Comparison of ENCODE assay signal across 8 mouse cellular contexts in the genomic region with DNA sequence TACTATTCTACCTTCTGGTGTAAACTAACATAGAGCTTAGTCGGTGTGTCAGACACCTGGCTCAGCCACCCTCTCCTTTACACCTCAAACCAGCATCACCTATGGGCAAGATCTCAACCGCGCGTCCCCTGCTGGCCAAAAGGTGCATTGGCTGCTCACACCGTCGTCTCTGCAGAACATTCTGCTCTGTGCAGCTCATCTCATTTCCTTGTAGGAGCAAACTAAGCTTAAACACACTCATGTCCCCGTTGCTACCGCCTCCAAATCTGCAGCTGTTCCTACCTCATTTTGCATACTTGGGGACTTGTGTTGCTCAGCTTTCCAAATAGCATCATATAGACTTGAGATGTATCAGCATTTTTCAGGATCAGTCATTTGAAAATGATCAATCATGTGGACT. TPM values are rescaled to one million over a fixed set of nuclear protein-coding genes. Genes with fewer than 3 reads are reported as not detected.
DNase-seq lines count a peak whose midpoint lies in the region; TF ChIP-seq lines count a peak whose summit lies in the region.

No protein-coding gene starts in this region.

- TF ChIP-seq CTCF in gastrocnemius, adult 2 months (IDR thresholded peaks at IDR 0.05): peak; percentile 63
- TF ChIP-seq CTCF in testis, adult 2 months (IDR thresholded peaks at IDR 0.05; ENCODE audit: control insufficient read depth, insufficient read depth, insufficient replicate concordance, low read depth, low read length): peak; percentile 73; the same call in 1 of the 2 replicates
- peak; percentile 95 for TF ChIP-seq CTCF in liver, adult 2 months (IDR thresholded peaks at IDR 0.05; ENCODE audit: low read depth, low read length)

- no peaks in the 10 kb centered on the region for H3K27me3 ChIP-seq in testis, adult 2 months (ENCODE audit: control insufficient read depth, insufficient read depth, low read length)
- no peaks in the 10 kb centered on the region for H3K27me3 ChIP-seq in embryonic facial prominence, embryonic 10.5 days (replicated peaks; ENCODE audit: low read depth, poor library complexity, severe bottlenecking)
- H3K27me3 ChIP-seq in liver, adult 2 months (ENCODE audit: control insufficient read depth, insufficient read depth, low read length): no peaks in the 10 kb centered on the region

- H3K4me3 ChIP-seq in gastrocnemius, adult 2 months: no peak overlapping the region
- no peak overlapping the region for H3K4me3 ChIP-seq in testis, adult 2 months (ENCODE audit: control insufficient read depth, low read depth, low read length)
- no peak overlapping the region for H3K4me3 ChIP-seq in embryonic facial prominence, embryonic 10.5 days
- no peak overlapping the region for H3K4me3 ChIP-seq in liver, adult 2 months (ENCODE audit: insufficient read depth, low read depth, low read length)

- no peaks in the 10 kb centered on the region; the same call in none of the 2 replicates for H3K36me3 ChIP-seq in testis, adult 2 months (ENCODE audit: control insufficient read depth, insufficient read depth, low read length)
- H3K36me3 ChIP-seq in embryonic facial prominence, embryonic 10.5 days (replicated peaks): peaks cover 88% of the 10 kb centered on the region
- H3K36me3 ChIP-seq in liver, adult 2 months (ENCODE audit: control insufficient read depth, insufficient read depth, low read length): no peaks in the 10 kb centered on the region; the same call in 1 of the 2 replicates

- H3K4me1 ChIP-seq in testis, adult 2 months (ENCODE audit: control insufficient read depth, insufficient read depth, low read length): no peaks in the 10 kb centered on the region
- no peaks in the 10 kb centered on the region for H3K4me1 ChIP-seq in embryonic facial prominence, embryonic 10.5 days
- peaks cover 1% of the 10 kb centered on the region; the same call in 1 of the 2 replicates for H3K4me1 ChIP-seq in liver, adult 2 months (ENCODE audit: control insufficient read depth, insufficient read depth, low read length)

- no peak overlapping the region for H3K27ac ChIP-seq in gastrocnemius, adult 2 months
- H3K27ac ChIP-seq in testis, adult 2 months (ENCODE audit: control insufficient read depth, insufficient read depth, low read depth, low read length): no peak overlapping the region
- H3K27ac ChIP-seq in embryonic facial prominence, embryonic 10.5 days (replicated peaks): no peak overlapping the region
- H3K27ac ChIP-seq in liver, adult 2 months (replicated peaks; ENCODE audit: insufficient read depth, low read depth, low read length): no peak overlapping the region

- DNase-seq in gastrocnemius, adult 2 months: no peak
- no peak for DNase-seq in gastrocnemius, postnatal 36 days
- DNase-seq in testis, postnatal 14 days (ENCODE audit: low spot score): no peak
- DNase-seq in embryonic facial prominence, embryonic 10.5 days (ENCODE audit: low spot score): peak; percentile 57
- no peak for DNase-seq in liver, adult 2 months (ENCODE audit: extremely low read depth, low read depth, low spot score)
- peak; percentile 60 for DNase-seq in telencephalon, adult 2 months (ENCODE audit: low read depth, low spot score)
- no peak for DNase-seq in urinary bladder, postnatal 10 days (ENCODE audit: low spot score)

- no peaks in the 10 kb centered on the region for H3K79me2 ChIP-seq in liver, adult 2 months (ENCODE audit: control insufficient read depth, insufficient read depth, low read length)

- intact Hi-C loops in gastrocnemius, adult 2 months (cut with DNase I): no loop called here
- intact Hi-C loops in gastrocnemius, postnatal 36 days (cut with DNase I): no loop called here

- no peak overlapping the region for H3K9ac ChIP-seq in liver, adult 2 months (ENCODE audit: low read depth, low read length)

- WGBS in embryonic facial prominence, embryonic 10.5 days: 18% methylated on average over 8 of the region's 8 CpGs
- 23% methylated on average over 8 of the region's 8 CpGs for WGBS in liver, adult 2 months

- TF ChIP-seq POLR2A in testis, adult 2 months (IDR thresholded peaks at IDR 0.05; ENCODE audit: control insufficient read depth, low read depth, low read length): no peak
- no peak for TF ChIP-seq POLR2A in liver, adult 2 months (IDR thresholded peaks at IDR 0.05; ENCODE audit: extremely low read depth, insufficient read depth, low read length)

- H3K9me3 ChIP-seq in embryonic facial prominence, embryonic 10.5 days: no peaks in the 10 kb centered on the region

RNA-seq across cellular contexts. Expression of a gene that starts 14.7 kb away (rescaled TPM):
- total RNA-seq in gastrocnemius, adult 2 months (2021): 10 to 100 TPM; 13.7 to 21.4 TPM
- 10 to 100 TPM; 15.8 to 19.0 TPM for total RNA-seq in gastrocnemius, postnatal 36 days (2021)
- polyA plus RNA-seq in testis, adult 2 months (2012; rRNA removed): 10.5 and 11.4 TPM in 2 replicates
- 59.0 and 65.7 TPM in 2 replicates for polyA plus RNA-seq in embryonic facial prominence, embryonic 10.5 days (2016; fragmentation: Nextera tagmentation; extraction: Ambion mirVana)
- 2.1 and 3.6 TPM in 2 replicates for total RNA-seq in liver, adult 2 months (2014; rRNA removed)
- 4.1 and 5.9 TPM in 2 replicates for polyA plus RNA-seq in liver, adult 2 months (2012; rRNA removed)

RNA-seq across cellular contexts. Expression of a gene that starts 23.2 kb away (rescaled TPM):
- total RNA-seq in gastrocnemius, adult 2 months (2021): 1 to 10 TPM; 4.1 to 5.9 TPM
- total RNA-seq in gastrocnemius, postnatal 36 days (2021): 1 to 10 TPM; 4.2 to 5.1 TPM
- 12.0 and 12.9 TPM in 2 replicates for polyA plus RNA-seq in testis, adult 2 months (2012; rRNA removed)
- polyA plus RNA-seq in embryonic facial prominence, embryonic 10.5 days (2016; fragmentation: Nextera tagmentation; extraction: Ambion mirVana): 32.3 and 35.2 TPM in 2 replicates
- 11.4 and 13.6 TPM in 2 replicates for total RNA-seq in liver, adult 2 months (2014; rRNA removed)
- 4.5 and 5.4 TPM in 2 replicates for polyA plus RNA-seq in liver, adult 2 months (2012; rRNA removed)

Comparison
In these comparisons a context has a peak if more than half of its experiments do, and no peak if none do; other contexts are left out.
1. DNase-seq: peak in embryonic facial prominence, embryonic 10.5 days (single experiment) and telencephalon, adult 2 months (single experiment); none in gastrocnemius, adult 2 months (single experiment), gastrocnemius, postnatal 36 days (0 of 2), testis, postnatal 14 days (single experiment), liver, adult 2 months (single experiment) and urinary bladder, postnatal 10 days (single experiment).
2. Peak in every context shown above with its lines, with median percentiles within 50 percentile points of each other: CTCF ChIP-seq.